Mouse (Mus musculus): Measurements from ENCODE around the gene Fbxl16. TPM values are rescaled to one million over a fixed set of nuclear protein-coding genes. Genes with fewer than 3 reads are reported as not detected.

Gene Fbxl16
- polyA plus RNA-seq, 1 experiment from 2014 or later, result 37.2 TPM

- H3K27ac ChIP-seq (replicated peaks; ENCODE audit: low read depth, low read length), result peak overlapping the region; percentile 91
- peaks cover 13% of the 10 kb centered on the region for H3K36me3 ChIP-seq (ENCODE audit: control insufficient read depth, insufficient read depth, low read length)
- WGBS, result under 1% methylated on average over 45 of the region's 45 CpGs
- DNase-seq (peak; percentile 92), ATAC-seq (ENCODE audit: low FRiP score, low TSS enrichment) (peak; percentile 62)
- peak overlapping the region; percentile 91 for H3K4me2 ChIP-seq (ENCODE audit: low read length)
- no peaks in the 10 kb centered on the region for H3K27me3 ChIP-seq (ENCODE audit: control insufficient read depth, insufficient read depth, low read length)
- peak overlapping the region; percentile 76 for H3K9ac ChIP-seq (replicated peaks; ENCODE audit: low read length)
- H3K4me3 ChIP-seq (replicated peaks; ENCODE audit: low read depth, low read length), result peak overlapping the region; percentile 73
- no peaks in the 10 kb centered on the region for H3K9me3 ChIP-seq (ENCODE audit: control insufficient read depth, low read length)
- H3K4me1 ChIP-seq (ENCODE audit: control insufficient read depth, insufficient read depth, low read length), result peaks cover 45% of the 10 kb centered on the region
These were observed 16.9 kb upstream of the Fbxl16 start for GRCm38 (mm10) chr17:25791843-25792527.

GRCm38 (mm10) chr17:25792615-25793014 lies 16.3 kb upstream of the Fbxl16 start, which contains the start of gene Fam173a:
TSS of gene Fam173a (minus strand) at chr17:25792901.
- WGBS, result under 1% methylated on average over 14 of the region's 14 CpGs
- peak; percentile 73 for DNase-seq

GRCm38 (mm10) chr17:25794197-25794596 lies 14.7 kb upstream of the Fbxl16 start:
- Histone ChIP-seq H3K9me3 (ENCODE audit: control insufficient read depth, low read length) (no peaks in the 10 kb centered on the region), H3K4me1 (ENCODE audit: control insufficient read depth, insufficient read depth, low read length) (peaks cover 46% of the 10 kb centered on the region), H3K4me3 (replicated peaks; ENCODE audit: low read depth, low read length) (no peak overlapping the region), H3K36me3 (ENCODE audit: control insufficient read depth, insufficient read depth, low read length) (peaks cover 8% of the 10 kb centered on the region), H3K27me3 (ENCODE audit: control insufficient read depth, insufficient read depth, low read length) (no peaks in the 10 kb centered on the region), H3K27ac (replicated peaks; ENCODE audit: low read depth, low read length) (peak overlapping the region; percentile 55; the same call in 1 of the 2 replicates), H3K4me2 (ENCODE audit: low read length) (peak overlapping the region; percentile 76), H3K9ac (replicated peaks; ENCODE audit: low read length) (no peak overlapping the region)
- 8% methylated on average over 13 of the region's 13 CpGs for WGBS
- ATAC-seq (ENCODE audit: low FRiP score, low TSS enrichment) (no peak), DNase-seq (peak; percentile 54)

More at GRCm38 (mm10) chr17:25792615-25793014, 16.3 kb upstream of the Fbxl16 start, which contains the start of gene Fam173a:
- Histone ChIP-seq H3K4me2 (ENCODE audit: low read length) (peak within 1 kb of the TSS; percentile 91), H3K27ac (replicated peaks; ENCODE audit: low read depth, low read length) (peak within 1 kb of the TSS; percentile 91), H3K27me3 (ENCODE audit: control insufficient read depth, insufficient read depth, low read length) (no peaks in the 10 kb centered on the region), H3K4me3 (replicated peaks; ENCODE audit: low read depth, low read length) (peak within 1 kb of the TSS; percentile 73), H3K36me3 (ENCODE audit: control insufficient read depth, insufficient read depth, low read length) (peaks cover 13% of the 10 kb centered on the region), H3K9ac (replicated peaks; ENCODE audit: low read length) (peak within 1 kb of the TSS; percentile 76), H3K4me1 (ENCODE audit: control insufficient read depth, insufficient read depth, low read length) (peaks cover 46% of the 10 kb centered on the region), H3K9me3 (ENCODE audit: control insufficient read depth, low read length) (no peaks in the 10 kb centered on the region)
- peak; percentile 24; the same call in 1 of the 2 replicates for ATAC-seq (ENCODE audit: low FRiP score, low TSS enrichment)

GRCm38 (mm10) chr17:25794998-25795397 lies 13.9 kb upstream of the Fbxl16 start:
- H3K4me3 ChIP-seq (replicated peaks; ENCODE audit: low read depth, low read length), result peak overlapping the region; percentile 46
- no peak overlapping the region; the same call in 1 of the 2 replicates for H3K9ac ChIP-seq (replicated peaks; ENCODE audit: low read length)
- WGBS, result 37% methylated on average over 17 of the region's 17 CpGs
- H3K4me1 ChIP-seq (ENCODE audit: control insufficient read depth, insufficient read depth, low read length), result peaks cover 46% of the 10 kb centered on the region
- H3K4me2 ChIP-seq (ENCODE audit: low read length), result peak overlapping the region; percentile 76
- 0 out of 2 replicates have a peak, but pooled peaks cover under 1% of the 10 kb centered on the region for H3K36me3 ChIP-seq (ENCODE audit: control insufficient read depth, insufficient read depth, low read length)
- no peak for DNase-seq
- no peak overlapping the region for H3K27ac ChIP-seq (replicated peaks; ENCODE audit: low read depth, low read length)
- no peaks in the 10 kb centered on the region for H3K27me3 ChIP-seq (ENCODE audit: control insufficient read depth, insufficient read depth, low read length)
- no peak for ATAC-seq (ENCODE audit: low FRiP score, low TSS enrichment)
- no peaks in the 10 kb centered on the region for H3K9me3 ChIP-seq (ENCODE audit: control insufficient read depth, low read length)

GRCm38 (mm10) chr17:25795609-25796092 lies 13.2 kb upstream of the Fbxl16 start, which contains the start of gene AC134908.4:
TSS of gene AC134908.4 (minus strand) at chr17:25795659.
- no peaks in the 10 kb centered on the region for H3K27me3 ChIP-seq (ENCODE audit: control insufficient read depth, insufficient read depth, low read length)
- ATAC-seq (ENCODE audit: low FRiP score, low TSS enrichment) (no peak), DNase-seq (no peak)
- H3K4me1 ChIP-seq (ENCODE audit: control insufficient read depth, insufficient read depth, low read length), result peaks cover 43% of the 10 kb centered on the region
- H3K36me3 ChIP-seq (ENCODE audit: control insufficient read depth, insufficient read depth, low read length), result no peaks in the 10 kb centered on the region
- H3K4me3 ChIP-seq (replicated peaks; ENCODE audit: low read depth, low read length), result peak within 1 kb of the TSS; percentile 46
- no peaks in the 10 kb centered on the region for H3K9me3 ChIP-seq (ENCODE audit: control insufficient read depth, low read length)
- peak within 1 kb of the TSS; percentile 44; the same call in 1 of the 2 replicates for H3K9ac ChIP-seq (replicated peaks; ENCODE audit: low read length)
- H3K27ac ChIP-seq (replicated peaks; ENCODE audit: low read depth, low read length), result 0 out of 2 replicates have a peak within 1 kb of the TSS, but pooled peaks have one; percentile 2
- peak within 1 kb of the TSS; percentile 76 for H3K4me2 ChIP-seq (ENCODE audit: low read length)
- WGBS, result 3% methylated on average over 6 of the region's 6 CpGs

- no peaks in the 10 kb centered on the region for H3K9me3 ChIP-seq (ENCODE audit: control insufficient read depth, low read length)
- under 1% methylated on average over 37 of the region's 37 CpGs for WGBS
- peaks cover 37% of the 10 kb centered on the region for H3K4me1 ChIP-seq (ENCODE audit: control insufficient read depth, insufficient read depth, low read length)
- H3K4me3 ChIP-seq (replicated peaks; ENCODE audit: low read depth, low read length), result peak overlapping the region; percentile 46
- H3K4me2 ChIP-seq (ENCODE audit: low read length), result peak overlapping the region; percentile 76
- no peak for DNase-seq
- peak overlapping the region; percentile 44; the same call in 1 of the 2 replicates for H3K9ac ChIP-seq (replicated peaks; ENCODE audit: low read length)
- no peaks in the 10 kb centered on the region for H3K27me3 ChIP-seq (ENCODE audit: control insufficient read depth, insufficient read depth, low read length)
- H3K27ac ChIP-seq (replicated peaks; ENCODE audit: low read depth, low read length), result 0 out of 2 replicates have a peak overlapping the region, but pooled peaks have one; percentile 2
- no peak for ATAC-seq (ENCODE audit: low FRiP score, low TSS enrichment)
- no peaks in the 10 kb centered on the region for H3K36me3 ChIP-seq (ENCODE audit: control insufficient read depth, insufficient read depth, low read length)
These were observed 12.6 kb upstream of the Fbxl16 start for GRCm38 (mm10) chr17:25796211-25796771.

GRCm38 (mm10) chr17:25796951-25797369 lies 11.9 kb upstream of the Fbxl16 start, which contains the start of gene Metrn:
TSS of gene Metrn (minus strand) at chr17:25797136.
- WGBS, result 1% methylated on average over 35 of the region's 35 CpGs
- H3K4me1 ChIP-seq (ENCODE audit: control insufficient read depth, insufficient read depth, low read length), result peaks cover 37% of the 10 kb centered on the region
- H3K36me3 ChIP-seq (ENCODE audit: control insufficient read depth, insufficient read depth, low read length), result no peaks in the 10 kb centered on the region
- H3K27me3 ChIP-seq (ENCODE audit: control insufficient read depth, insufficient read depth, low read length), result no peaks in the 10 kb centered on the region
- peak; percentile 66 for ATAC-seq (ENCODE audit: low FRiP score, low TSS enrichment)
- H3K4me2 ChIP-seq (ENCODE audit: low read length), result peak within 1 kb of the TSS; percentile 76
- H3K9ac ChIP-seq (replicated peaks; ENCODE audit: low read length), result peak within 1 kb of the TSS; percentile 44; the same call in 1 of the 2 replicates
- no peaks in the 10 kb centered on the region for H3K9me3 ChIP-seq (ENCODE audit: control insufficient read depth, low read length)
- H3K27ac ChIP-seq (replicated peaks; ENCODE audit: low read depth, low read length), result 0 out of 2 replicates have a peak within 1 kb of the TSS, but pooled peaks have one; percentile 2
- DNase-seq, result peak; percentile 90
- peak within 1 kb of the TSS; percentile 46 for H3K4me3 ChIP-seq (replicated peaks; ENCODE audit: low read depth, low read length)

- H3K27me3 ChIP-seq (ENCODE audit: control insufficient read depth, insufficient read depth, low read length), result no peaks in the 10 kb centered on the region
- peaks cover 31% of the 10 kb centered on the region for H3K4me1 ChIP-seq (ENCODE audit: control insufficient read depth, insufficient read depth, low read length)
- H3K4me3 ChIP-seq (replicated peaks; ENCODE audit: low read depth, low read length), result no peak overlapping the region
- H3K36me3 ChIP-seq (ENCODE audit: control insufficient read depth, insufficient read depth, low read length), result no peaks in the 10 kb centered on the region
- no peak overlapping the region for H3K4me2 ChIP-seq (ENCODE audit: low read length)
- H3K9ac ChIP-seq (replicated peaks; ENCODE audit: low read length), result no peak overlapping the region
- no peak overlapping the region for H3K27ac ChIP-seq (replicated peaks; ENCODE audit: low read depth, low read length)
- DNase-seq (peak; percentile 90), ATAC-seq (ENCODE audit: low FRiP score, low TSS enrichment) (no peak)
- no peaks in the 10 kb centered on the region for H3K9me3 ChIP-seq (ENCODE audit: control insufficient read depth, low read length)
- WGBS, result 6% methylated on average over 6 of the region's 6 CpGs
These were observed 7.9 kb upstream of the Fbxl16 start for GRCm38 (mm10) chr17:25801029-25801428.

All from midbrain, embryonic 14.5 days (tissue).